Mouse (Mus musculus) spleen, adult 2 months (tissue): ENCODE results near the gene Pou6f1. TPM values are rescaled to one million over a fixed set of nuclear protein-coding genes. Genes with fewer than 3 reads are reported as not detected.

Experiments used
- DNase-seq, 2 experiments: peaks; one replicate each; pipeline versions ENCODE4 v3.0.0 to v3.0.0-alpha.2; 2012 to 2021; ENCODE audit warnings: low spot score in 2 of 2, low read depth in 1 of 2
- H3K27ac ChIP-seq: fragments of 200-500 bp; 2 replicates; pipeline ENCODE4 v1.5.1; 2012; ENCODE audit warnings: low read length, inconsistent platforms; ENCODE audit not compliant: insufficient read depth
- H3K27me3 ChIP-seq: fragments of 200-500 bp; 2 replicates; pipeline ENCODE4 v1.6.1; 2012; ENCODE audit warnings: mild to moderate bottlenecking, moderate library complexity, low read length, inconsistent platforms; ENCODE audit not compliant: control insufficient read depth, insufficient read depth
- H3K36me3 ChIP-seq: fragments of 200-500 bp; 2 replicates; pipeline ENCODE4 v1.6.1; 2012; ENCODE audit warnings: mild to moderate bottlenecking, low read length, inconsistent platforms; ENCODE audit not compliant: control insufficient read depth, insufficient read depth
- H3K4me1 ChIP-seq: fragments of 200-500 bp; 2 replicates; pipeline ENCODE4 v1.6.1; 2011; ENCODE audit warnings: inconsistent platforms; ENCODE audit not compliant: control insufficient read depth, insufficient read depth, insufficient read length
- H3K4me3 ChIP-seq: fragments of 200-500 bp; 2 replicates; pipeline ENCODE4 v1.5.1; 2011; ENCODE audit warnings: mild to moderate bottlenecking, inconsistent platforms; ENCODE audit not compliant: insufficient read depth, insufficient read length; ENCODE audit errors: extremely low read depth
- CTCF ChIP-seq: fragments of 200-500 bp; IDR thresholded peaks from 2 replicates; pipeline ENCODE4 v1.5.1; 2011; ENCODE audit warnings: mild to moderate bottlenecking, inconsistent platforms; ENCODE audit not compliant: insufficient read depth, insufficient read length, insufficient replicate concordance; ENCODE audit errors: extremely low read depth
- POLR2A ChIP-seq: fragments of 200-500 bp; IDR thresholded peaks from 2 replicates; pipeline ENCODE4 v1.6.1; 2011; ENCODE audit warnings: low read depth, low read length, inconsistent platforms
- WGBS: fragments of 180-500 bp; shearing (Covaris S2); methylation state at CpG from one replicate; pipeline ENCODE4 v1.1.7; 2018; 5-methylcytosine and 5-hydroxymethylcytosine counted together
- polyA plus RNA-seq: library from polyadenylated mRNA; depleted of rRNA; stranded (reverse); fragments of >200 nt; gene quantifications from 2 replicates; pipeline ENCODE4 v1.2.3, GENCODE M21; 2012

Gene Pou6f1
- polyA plus RNA-seq, 1 experiment = 31.8 TPM

DNA sequence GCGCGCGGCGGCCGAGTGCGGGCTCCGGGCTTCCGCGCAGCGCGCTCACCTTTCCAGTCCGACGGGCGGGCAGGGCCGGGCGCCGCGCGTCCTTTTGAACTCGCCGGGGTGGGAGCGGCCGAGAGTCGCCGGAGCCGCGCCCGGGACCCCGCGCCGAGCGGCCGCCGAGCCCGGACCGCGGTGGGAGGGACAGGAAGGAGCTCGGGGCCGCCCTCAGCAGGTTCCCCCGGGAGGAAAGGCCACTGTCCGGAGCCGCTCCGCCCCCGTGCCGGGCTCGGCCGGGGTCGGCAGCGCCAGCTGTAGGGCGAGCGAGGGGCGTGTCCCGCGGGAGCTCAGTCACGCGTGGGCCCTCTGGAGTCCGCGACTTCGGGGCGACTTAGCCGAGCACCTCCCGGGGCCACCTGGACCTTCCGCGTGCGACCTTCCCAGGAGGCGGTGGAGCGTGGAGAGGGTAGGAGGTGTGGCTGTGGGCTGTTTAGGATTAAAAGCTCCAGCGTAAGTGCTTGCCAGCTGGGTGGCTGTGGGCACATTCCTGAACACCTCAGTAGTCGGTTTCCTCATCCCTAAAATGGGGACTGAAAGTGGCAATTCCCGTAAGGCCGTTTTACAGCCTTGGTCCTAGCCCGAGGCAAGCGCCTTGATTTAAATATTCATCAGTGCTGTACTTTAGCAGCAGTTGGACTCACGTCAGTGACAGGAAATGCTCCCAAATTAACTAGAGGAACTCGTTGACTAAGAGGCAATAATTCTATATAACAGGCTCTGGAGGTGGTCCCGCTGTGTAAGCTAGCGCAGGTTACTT lies 37.1 kb upstream of the Pou6f1 start, which contains the start of gene Smagp:
Smagp (minus strand) TSS at position 241 of the 802 bp plus-strand sequence.
- Histone ChIP-seq H3K4me1 (peaks cover 15% of the 10 kb centered on the region), H3K27me3 (0 out of 2 replicates have a peak, but pooled peaks cover 5% of the 10 kb centered on the region), H3K4me3 (peak within 1 kb of the TSS; percentile 63), H3K27ac (peak within 1 kb of the TSS; percentile 64), H3K36me3 (peaks cover 10% of the 10 kb centered on the region)
- 1% methylated on average over 77 of the region's 77 CpGs for WGBS
- no peak for TF ChIP-seq POLR2A
- TF ChIP-seq CTCF = no peak
- peak in 1 of 2 experiments; percentile 44 for DNase-seq

- no peak for TF ChIP-seq POLR2A
- no peak for TF ChIP-seq CTCF
- H3K27ac ChIP-seq = peak overlapping the region; percentile 27; the same call in 1 of the 2 replicates
- peaks cover 19% of the 10 kb centered on the region for H3K4me1 ChIP-seq
- H3K36me3 ChIP-seq = peaks cover 5% of the 10 kb centered on the region; the same call in 1 of the 2 replicates
- 0 out of 2 replicates have a peak, but pooled peaks cover 5% of the 10 kb centered on the region for H3K27me3 ChIP-seq
- peak overlapping the region; percentile 63 for H3K4me3 ChIP-seq
- no peak for DNase-seq
- WGBS = 11% methylated on average over 30 of the region's 38 CpGs
These were observed 36.3 kb upstream of the Pou6f1 start for GRCm38 (mm10) chr15:100635851-100636645.

DNA sequence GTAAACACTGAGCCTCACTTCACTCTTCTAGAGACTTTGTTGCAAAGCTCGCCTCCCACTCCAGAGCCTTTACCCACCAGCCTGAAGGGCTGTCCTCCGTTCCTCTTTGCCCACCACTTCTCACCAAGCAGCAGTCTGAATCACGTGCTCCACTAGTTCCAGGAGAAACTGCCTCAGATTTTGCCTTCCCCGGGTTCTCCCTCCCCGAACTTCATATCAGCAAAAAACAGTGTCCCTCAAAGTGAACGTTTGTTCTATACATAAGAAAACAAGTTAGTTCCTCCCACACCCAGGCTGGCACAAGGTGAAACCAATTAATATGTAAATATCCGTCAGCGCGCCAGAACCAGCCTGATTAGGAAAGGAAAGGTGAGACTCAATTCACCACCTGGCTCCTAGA lies 35.5 kb upstream of the Pou6f1 start:
- H3K27ac ChIP-seq = no peak overlapping the region
- no peak for DNase-seq
- no peaks in the 10 kb centered on the region for H3K36me3 ChIP-seq
- peaks cover 19% of the 10 kb centered on the region for H3K4me1 ChIP-seq
- 0 out of 2 replicates have a peak, but pooled peaks cover 5% of the 10 kb centered on the region for H3K27me3 ChIP-seq
- 11% methylated on average over 9 of the region's 9 CpGs for WGBS
- H3K4me3 ChIP-seq = no peak overlapping the region
- TF ChIP-seq CTCF (no peak), POLR2A (no peak)

GRCm38 (mm10) chr15:100633341-100633740 lies 33.6 kb upstream of the Pou6f1 start:
- H3K27ac ChIP-seq = no peak overlapping the region; the same call in 1 of the 2 replicates
- TF ChIP-seq CTCF (no peak), POLR2A (no peak)
- DNase-seq = peak in 1 of 2 experiments; percentile 24
- WGBS = 53% methylated on average over 10 of the region's 10 CpGs
- no peaks in the 10 kb centered on the region for H3K36me3 ChIP-seq
- peaks cover 19% of the 10 kb centered on the region for H3K4me1 ChIP-seq
- no peak overlapping the region for H3K4me3 ChIP-seq
- H3K27me3 ChIP-seq = 0 out of 2 replicates have a peak, but pooled peaks cover 5% of the 10 kb centered on the region

DNA sequence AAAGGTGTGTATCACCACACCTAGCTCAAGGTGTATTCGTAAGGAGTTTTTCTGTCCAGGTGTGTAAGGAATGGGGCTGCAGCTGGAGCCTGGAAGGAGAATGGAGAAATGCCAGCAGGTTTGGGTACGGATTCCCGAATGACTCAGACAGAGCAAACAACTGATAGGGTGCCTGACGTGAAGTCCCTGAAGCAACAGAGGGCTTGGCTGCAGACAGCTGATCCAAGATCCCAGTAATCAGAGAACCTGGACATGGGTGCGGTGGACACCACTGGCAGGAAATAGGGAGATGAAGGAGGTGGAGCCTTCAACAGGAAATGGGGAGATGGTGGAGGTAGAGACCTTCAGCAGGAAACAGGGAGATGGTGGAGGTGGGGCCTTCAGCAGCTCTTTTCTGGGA lies 32.5 kb upstream of the Pou6f1 start:
- no peak overlapping the region for H3K27ac ChIP-seq
- no peak for DNase-seq
- WGBS = 86% methylated on average over 5 of the region's 5 CpGs
- no peaks in the 10 kb centered on the region for H3K36me3 ChIP-seq
- no peak for TF ChIP-seq CTCF
- TF ChIP-seq POLR2A = no peak
- H3K27me3 ChIP-seq = 0 out of 2 replicates have a peak, but pooled peaks cover 5% of the 10 kb centered on the region
- H3K4me3 ChIP-seq = no peak overlapping the region
- peaks cover 19% of the 10 kb centered on the region for H3K4me1 ChIP-seq

GRCm38 (mm10) chr15:100631454-100632170 lies 31.8 kb upstream of the Pou6f1 start:
- no peak for TF ChIP-seq POLR2A
- TF ChIP-seq CTCF = no peak
- Histone ChIP-seq H3K4me3 (no peak overlapping the region), H3K27me3 (0 out of 2 replicates have a peak, but pooled peaks cover 3% of the 10 kb centered on the region), H3K4me1 (peaks cover 19% of the 10 kb centered on the region), H3K27ac (no peak overlapping the region), H3K36me3 (no peaks in the 10 kb centered on the region)
- DNase-seq = no peak
- 40% methylated on average over 12 of the region's 12 CpGs for WGBS
